Mouse (Mus musculus) adrenal gland, postnatal 36 days (tissue): ENCODE measurements around the gene Gm14326. TPM values are rescaled to one million over a fixed set of nuclear protein-coding genes. Genes with fewer than 3 reads are reported as not detected.
A peak's percentile ranks its signal among the peaks of the same experiment; 100 is the strongest.
"Not testable (repeated sequence)": the region's sequence is repeated elsewhere in the genome, so short reads cannot be mapped to it uniquely, and the experiment has no call there.

Experiments
- DNase-seq, 2 experiments: peaks; one replicate each; pipeline ENCODE4 v3.0.0; 2021; ENCODE audit warnings: mixed read lengths in 1 of 2
- long read RNA-seq, 2 experiments: library from polyadenylated mRNA; stranded (forward); transcript quantifications; one replicate each; pipeline ENCODE4 v2.0.0; 2021; ENCODE audit warnings: borderline sequencing depth in 2 of 2
- total RNA-seq, 2 experiments: library from RNA; stranded (reverse); gene quantifications; 2 replicates each; pipeline ENCODE4 v1.2.3; 2021

Gene Gm14326
- 10 to 100 TPM; 25.9 to 31.9 TPM for total RNA-seq
- long read RNA-seq, experiment 1, partial matches to known transcripts = 1 of 7 reads
- long read RNA-seq, experiment 1, other reads (novel, unspliced or antisense) = 1 of 7 reads
- long read RNA-seq, experiment 2, partial matches to known transcripts = 1 of 2 reads
- long read RNA-seq, experiment 2, other reads (novel, unspliced or antisense) = 0 of 2 reads

DNA sequence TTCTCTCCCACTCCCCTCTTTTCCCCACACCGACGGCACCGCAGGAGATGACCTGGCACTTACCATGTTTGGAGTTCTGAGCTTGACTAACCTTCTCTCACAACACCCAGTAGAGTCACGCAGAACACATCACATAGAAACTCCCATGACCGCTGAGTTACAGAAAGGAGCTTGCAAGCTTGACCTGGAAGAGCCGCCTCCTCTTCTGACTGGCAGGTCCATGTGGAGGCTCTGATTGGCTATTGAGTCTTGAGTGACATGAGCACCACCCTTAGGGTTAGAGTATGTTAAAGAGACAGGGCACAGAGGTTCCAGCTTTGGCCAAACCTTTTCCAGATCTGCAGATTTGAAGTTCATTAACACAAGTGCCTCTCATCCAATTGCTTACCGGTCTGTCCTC is at the start of gene Gm14326:
Gm14326 (minus strand) TSS at position 153 of the 400 bp plus-strand sequence.
- DNase-seq = peak; percentile 74 to 85

DNA sequence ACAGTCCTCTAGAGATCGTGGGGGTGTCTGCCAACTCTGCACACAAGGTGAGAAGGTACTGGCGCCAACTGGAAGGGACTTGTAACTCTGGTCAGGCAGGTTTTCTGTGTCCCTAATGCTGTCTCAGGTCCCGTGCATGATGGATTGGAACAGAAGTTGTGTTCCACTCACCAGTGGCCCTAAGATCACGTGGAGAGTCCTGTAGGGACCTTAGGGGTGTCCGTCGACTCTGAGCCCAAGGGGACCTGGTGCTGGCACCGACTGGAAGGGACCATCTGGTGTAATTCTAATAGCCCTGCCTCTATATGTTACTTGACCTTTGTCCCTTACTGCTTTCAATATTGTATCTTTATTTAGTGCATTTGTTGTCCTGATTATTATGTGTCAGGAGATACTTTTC is 17.7 kb upstream of the Gm14326 start:
- not testable (repeated sequence) for DNase-seq

DNA sequence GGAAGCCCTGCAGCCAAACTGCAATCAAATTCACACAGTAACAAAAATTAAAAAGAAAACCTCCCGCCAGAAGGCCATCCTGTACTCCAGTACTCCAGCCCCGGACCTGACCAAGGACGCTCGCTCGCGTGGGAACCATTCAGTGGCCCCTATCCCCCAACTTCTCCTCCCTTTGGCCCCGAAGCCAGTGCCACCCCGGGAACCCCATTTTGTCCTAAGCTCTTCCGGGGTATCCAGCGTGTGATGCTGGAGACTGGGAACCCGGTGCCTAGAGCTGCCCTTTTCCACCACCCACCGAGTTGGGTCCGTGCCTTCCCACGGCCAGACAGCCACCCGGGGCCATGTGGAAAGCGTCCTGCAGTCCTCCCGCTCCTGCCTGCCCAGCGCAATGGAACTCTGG is 363 bp downstream of the Gm14326 start:
- peak; percentile 36 to 52 for DNase-seq

DNA sequence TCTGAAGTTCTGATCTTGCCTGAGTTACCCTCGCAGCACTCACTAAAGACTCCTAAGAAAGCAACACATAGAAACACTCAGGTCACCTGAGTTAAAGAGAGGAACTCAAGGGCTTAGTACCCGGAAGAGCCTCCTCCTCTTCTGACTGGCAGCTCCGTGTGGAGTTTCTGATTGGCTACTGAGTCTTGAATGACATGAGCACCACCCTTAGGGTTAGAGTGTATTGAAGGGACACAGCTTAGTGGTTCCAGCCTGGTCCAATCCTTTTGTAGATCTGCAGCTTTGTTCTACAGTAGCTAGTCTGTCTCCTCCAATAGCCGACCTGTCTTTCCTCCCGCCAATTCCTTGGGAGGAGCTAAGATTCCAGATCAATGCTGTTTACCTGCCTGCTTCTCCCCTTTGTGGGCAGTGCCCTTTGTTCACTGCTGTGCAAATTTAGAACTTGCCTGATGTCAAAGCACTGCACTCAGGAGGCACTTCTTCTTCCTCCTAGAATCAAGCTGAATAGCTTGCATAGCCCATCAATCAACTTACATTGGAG is 31.5 kb downstream of the Gm14326 start, which contains the start of gene Zfp972:
Zfp972 (minus strand) TSS at position 51 of the 541 bp plus-strand sequence.
- DNase-seq = not testable (repeated sequence)

DNA sequence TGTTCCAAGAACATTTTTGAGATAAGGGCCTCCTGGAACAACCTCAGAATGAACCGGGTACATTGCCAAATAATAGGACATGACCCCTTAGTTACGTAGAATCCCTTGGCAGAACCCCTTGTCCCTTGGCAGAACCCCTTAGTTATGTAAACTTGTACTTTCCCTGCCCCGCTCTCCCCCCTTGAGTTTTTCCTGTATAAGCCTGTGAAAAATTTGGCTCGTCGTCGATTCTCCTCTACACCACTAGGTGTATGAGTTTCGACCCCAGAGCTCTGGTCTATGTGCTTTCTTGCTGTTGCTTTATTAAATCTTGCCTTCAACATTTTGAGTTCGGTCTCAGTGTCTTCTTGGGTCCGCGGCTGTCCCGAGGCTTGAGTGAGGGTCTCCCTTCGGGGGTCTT is 53.8 kb downstream of the Gm14326 start:
- DNase-seq = not testable (repeated sequence)

DNA sequence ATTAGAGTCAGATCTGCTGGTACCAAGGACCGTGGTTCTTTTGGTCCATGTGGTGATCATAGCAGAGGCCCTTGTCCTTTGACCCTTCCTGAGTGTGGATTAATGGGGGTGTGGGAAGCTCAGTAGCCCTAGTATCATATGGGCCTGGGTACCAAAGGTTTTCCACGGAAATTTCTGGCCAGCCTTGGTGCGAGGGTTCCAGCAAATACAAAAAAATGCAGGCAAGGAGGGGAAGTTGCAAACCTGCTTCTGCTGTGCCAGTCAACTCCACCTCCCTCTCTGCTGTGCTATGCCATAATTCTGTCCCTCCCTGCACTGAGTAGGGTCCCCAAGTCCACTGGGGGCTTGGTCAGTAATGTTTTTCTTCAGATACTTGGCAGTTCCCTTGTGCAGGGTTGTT is 58.9 kb downstream of the Gm14326 start:
- not testable (repeated sequence) for DNase-seq

DNA sequence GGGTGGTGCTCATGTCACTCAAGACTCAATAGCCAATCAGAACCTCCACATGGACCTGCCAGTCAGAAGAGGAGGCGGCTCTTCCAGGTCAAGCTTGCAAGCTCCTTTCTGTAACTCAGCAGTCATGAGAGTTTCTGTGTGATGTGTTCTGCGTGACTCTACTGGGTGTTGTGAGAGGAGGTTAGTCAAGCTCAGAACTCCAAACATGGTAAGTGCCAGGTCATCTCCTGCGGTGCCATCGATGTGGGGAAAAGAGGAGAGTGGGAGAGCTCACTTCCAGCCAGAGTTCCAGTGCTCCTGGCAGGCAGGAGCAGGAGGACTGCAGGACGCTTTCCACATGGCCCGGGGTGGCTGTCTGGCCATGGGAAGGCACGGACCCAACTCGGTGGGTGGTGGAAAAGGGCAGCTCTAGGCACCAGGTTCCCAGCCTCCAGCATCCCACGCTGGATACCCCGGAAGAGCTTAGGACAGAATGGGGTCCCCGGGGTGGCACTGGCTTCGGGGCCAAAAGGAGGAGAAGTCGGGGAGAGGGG is 60.0 kb downstream of the Gm14326 start, which contains the start of gene Gm14327:
Gm14327 (plus strand) TSS at position 51 of the 533 bp plus-strand sequence.
- DNase-seq = peak in 1 of 2 experiments; percentile 0

DNA sequence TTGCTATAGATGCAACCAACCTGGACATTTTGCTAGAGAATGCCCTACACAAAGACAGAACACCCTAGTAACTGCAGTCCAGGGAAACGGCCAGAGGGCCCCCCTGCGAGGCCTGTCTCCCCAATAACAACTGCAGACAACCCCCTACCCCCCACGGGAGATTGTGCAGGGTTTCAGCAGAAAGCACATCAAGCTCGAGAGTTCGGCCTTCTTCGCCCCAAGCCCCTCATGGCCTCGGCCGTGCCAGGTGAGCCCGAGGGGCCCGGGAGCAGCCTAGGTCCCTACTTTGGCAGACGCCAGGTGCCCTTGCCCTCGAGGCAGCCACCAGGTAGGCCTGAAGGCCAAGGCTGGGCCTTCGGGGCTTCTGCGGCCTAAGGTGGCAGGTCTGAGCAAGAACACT is 69.4 kb downstream of the Gm14326 start:
- not testable (repeated sequence) for DNase-seq

Other genes starting within 250 kb of the Gm14326 start
- 10 to 100 TPM; 24.8 to 38.2 TPM for gene Gm14322, start 198.0 kb downstream of the Gm14326 start, total RNA-seq
- gene Gm14325, start 117.0 kb downstream of the Gm14326 start, total RNA-seq = 100 to 1,000 TPM in 1 of 2 experiments, 10 to 100 TPM in 1; 97.9 to 199 TPM
- gene Gm14327, start 60.2 kb downstream of the Gm14326 start, total RNA-seq = 1 to 10 TPM; 3.4 to 7.1 TPM
- gene Zfp972, start 31.7 kb downstream of the Gm14326 start, total RNA-seq = 1 to 10 TPM in 1 of 2 experiments, under 1 TPM in 1; 0.83 to 2.2 TPM
- 10 to 100 TPM; 20.0 to 30.2 TPM for gene Zfp971, start 66.0 kb upstream of the Gm14326 start, total RNA-seq
- 10 to 100 TPM; 23.4 to 34.6 TPM for gene Zfp931, start 121.2 kb upstream of the Gm14326 start, total RNA-seq
- 1 to 10 TPM in 1 of 2 experiments, under 1 TPM in 1; 0.30 to 2.2 TPM for gene Phactr3, start 161.7 kb upstream of the Gm14326 start, total RNA-seq